Mouse (Mus musculus): ENCODE results near the gene Vmn2r60.
"Not testable (repeated sequence)": the region's sequence is repeated elsewhere in the genome, so short reads cannot be mapped to it uniquely, and the experiment has no call there.

The Vmn2r60 gene

GRCm38 (mm10) chr7:42107470-42107869 lies at the start of gene Vmn2r60:
Vmn2r60 (plus strand) TSS chr7:42107770.
- DNase-seq (ENCODE audit: low spot score in 2 of 2), result no peak

GRCm38 (mm10) chr7:42058923-42059322 lies 48.6 kb upstream of the Vmn2r60 start, which contains the start of gene Vmn2r59:
Vmn2r59 (minus strand) TSS chr7:42059023.
- DNase-seq (ENCODE audit: low spot score in 2 of 2), result no peak

GRCm38 (mm10) chr7:42107061-42107460 lies 509 bp upstream of the Vmn2r60 start:
- not testable (repeated sequence) for DNase-seq (ENCODE audit: low spot score in 2 of 2)
